Mouse (Mus musculus) heart, postnatal 0 days (tissue): ENCODE results near the gene Gm26920.

Source experiments
- CTCF ChIP-seq: IDR thresholded peaks from 2 replicates; pipeline ENCODE4 v1.5.1; 2016; ENCODE audit warnings: antibody characterized with exemption, control low read depth, low read depth
- EP300 ChIP-seq: IDR thresholded peaks from 2 replicates; pipeline ENCODE4 v1.6.1; 2016; ENCODE audit warnings: antibody characterized with exemption, low read depth

GRCm38 (mm10) chr7:30050882-30051548, 39.2 kb downstream of the Gm26920 start, which contains the start of gene Zfp14:
- TF ChIP-seq CTCF (no peak), EP300 (no peak)
